Mouse (Mus musculus): ENCODE results near the gene Dgcr8.
"Not testable (repeated sequence)": the region's sequence is repeated elsewhere in the genome, so short reads cannot be mapped to it uniquely, and the experiment has no call there.

Gene Dgcr8

DNA sequence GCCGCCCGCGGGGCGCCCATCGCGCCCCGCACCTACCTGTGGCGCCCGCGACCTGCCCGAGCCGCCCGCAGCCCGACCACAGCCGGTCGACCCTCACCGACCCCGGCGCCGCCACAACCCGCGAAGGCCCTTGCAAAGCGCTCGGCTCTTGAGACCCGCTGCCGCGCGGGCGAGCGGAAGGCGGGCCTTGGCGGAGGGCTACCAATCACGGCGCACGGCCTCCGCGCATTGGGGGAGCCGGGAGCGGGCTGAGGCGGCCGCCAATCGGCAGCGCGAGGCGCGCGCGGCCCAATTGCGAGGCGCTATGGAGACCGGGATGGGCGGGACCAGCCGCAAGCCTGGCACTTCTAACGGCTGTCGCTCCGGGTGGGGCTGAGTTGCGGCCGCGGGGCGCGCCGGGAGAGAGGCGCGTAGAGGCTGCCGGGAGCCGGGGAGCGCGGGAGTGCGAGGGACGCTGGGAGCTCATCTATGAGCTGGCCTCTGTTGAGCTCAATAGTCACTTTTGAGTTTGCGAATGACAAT lies at the start of gene Dgcr8:
Dgcr8 (minus strand) TSS at position 180 of the 522 bp plus-strand sequence.
- DNase-seq = peak; percentile 99

- no peak for DNase-seq
Measured at GRCm38 (mm10) chr16:18337261-18337660, 48.2 kb upstream of the Dgcr8 start.

DNA sequence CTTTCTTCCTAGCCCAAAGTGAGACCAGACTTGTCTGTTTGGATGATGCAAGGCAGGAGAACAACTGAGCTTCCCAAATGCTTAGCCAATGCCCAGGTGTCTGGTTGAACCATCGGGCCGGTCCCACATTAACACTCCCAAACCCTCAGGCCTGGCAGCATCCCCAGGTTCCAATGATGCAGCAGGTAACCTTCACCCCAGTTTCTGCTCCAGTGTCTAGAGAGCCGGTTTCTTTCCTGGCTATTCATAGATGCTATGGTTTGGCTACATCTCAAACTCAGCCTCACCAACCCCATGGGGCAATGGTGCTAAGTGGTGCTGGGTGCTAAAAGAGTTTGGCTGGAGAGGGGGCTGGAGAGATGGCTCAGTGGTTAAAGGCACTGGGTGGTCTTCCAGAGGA lies 46.9 kb upstream of the Dgcr8 start:
- no peak for DNase-seq

DNA sequence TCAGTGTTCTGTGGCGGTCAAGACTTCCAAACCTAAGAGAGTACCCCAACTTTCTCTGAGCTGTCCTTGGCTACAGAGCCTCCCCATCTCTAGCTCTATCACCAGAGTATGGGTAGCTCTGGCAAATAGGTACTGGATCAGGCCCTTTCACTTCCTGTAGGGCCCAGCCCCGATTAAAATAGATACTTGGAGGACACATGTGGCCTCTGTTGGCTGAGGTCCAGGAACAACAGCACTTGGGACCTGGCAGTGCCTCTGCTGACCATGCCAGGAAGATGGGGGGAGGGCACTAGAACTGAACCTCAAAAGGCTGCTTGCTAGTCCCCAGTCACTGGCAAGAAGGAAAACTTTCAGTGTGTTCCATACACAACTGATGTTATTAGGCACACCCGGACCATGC lies 44.9 kb upstream of the Dgcr8 start:
- DNase-seq = peak; percentile 48

DNA sequence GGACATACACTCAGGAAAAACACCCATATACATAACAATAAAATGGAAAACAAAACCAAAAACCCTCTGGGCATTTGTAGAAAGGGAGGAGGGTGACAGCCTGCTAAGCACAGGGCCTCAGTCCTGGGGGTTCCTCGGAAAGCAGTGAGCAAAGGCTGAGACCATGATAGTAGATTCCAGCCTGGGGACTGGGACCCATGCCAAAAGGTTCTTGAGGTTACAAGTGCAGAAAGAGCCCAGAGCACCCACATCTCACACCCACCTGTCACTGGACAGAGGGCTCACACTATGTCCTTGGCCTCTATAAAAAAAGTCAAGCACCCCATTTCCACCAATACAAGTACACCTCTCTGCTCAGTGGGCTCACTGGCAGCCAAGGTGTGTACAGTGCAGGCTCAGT lies 39.5 kb upstream of the Dgcr8 start:
- DNase-seq = no peak

GRCm38 (mm10) chr16:18327936-18328335 lies 38.9 kb upstream of the Dgcr8 start:
- no peak for DNase-seq

- DNase-seq = no peak
Measured at GRCm38 (mm10) chr16:18325741-18326140, 36.7 kb upstream of the Dgcr8 start.

DNA sequence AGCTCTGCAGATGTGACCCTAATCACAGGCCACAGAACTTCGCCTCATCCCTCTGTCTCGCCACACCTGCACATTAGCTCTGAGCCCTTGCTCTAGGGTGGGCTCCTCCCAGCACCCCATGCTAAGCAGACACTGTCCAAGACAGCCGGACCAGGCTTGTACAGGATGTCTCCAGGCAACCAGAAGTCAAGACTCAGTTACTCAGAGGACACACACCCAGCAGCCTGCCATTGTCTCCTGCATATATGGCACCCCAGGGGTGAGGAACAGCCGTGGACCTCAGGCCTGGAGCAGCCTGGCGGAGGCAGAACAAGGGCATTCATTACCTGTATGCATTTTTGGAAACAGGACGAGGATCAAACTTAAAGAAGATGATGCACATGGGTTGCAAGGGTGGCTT lies 35.0 kb upstream of the Dgcr8 start:
- DNase-seq = no peak

- no peak for DNase-seq
Measured at GRCm38 (mm10) chr16:18323460-18323859, 34.4 kb upstream of the Dgcr8 start.

DNA sequence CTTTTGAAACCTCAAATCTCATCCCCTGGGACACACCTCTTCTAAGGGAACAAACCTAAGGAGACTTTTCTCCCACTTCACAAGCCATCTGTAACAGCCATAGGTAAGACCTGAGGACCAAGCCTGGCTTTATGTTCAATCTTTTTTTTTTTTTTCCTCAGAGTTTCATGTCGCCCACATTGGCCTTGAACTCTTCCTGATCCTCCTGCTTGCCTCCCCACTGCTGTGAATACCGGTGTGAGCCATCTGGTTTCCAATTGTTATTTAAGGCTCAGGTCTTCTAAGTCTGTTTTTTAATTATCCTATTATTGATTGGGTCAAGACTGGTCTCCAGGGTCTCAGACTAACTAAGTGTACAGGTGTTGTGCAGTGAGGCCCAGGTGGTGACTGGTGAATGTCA lies 32.4 kb upstream of the Dgcr8 start:
- no peak for DNase-seq

- no peak for DNase-seq
Measured at GRCm38 (mm10) chr16:18318992-18319391, 29.9 kb upstream of the Dgcr8 start.

DNA sequence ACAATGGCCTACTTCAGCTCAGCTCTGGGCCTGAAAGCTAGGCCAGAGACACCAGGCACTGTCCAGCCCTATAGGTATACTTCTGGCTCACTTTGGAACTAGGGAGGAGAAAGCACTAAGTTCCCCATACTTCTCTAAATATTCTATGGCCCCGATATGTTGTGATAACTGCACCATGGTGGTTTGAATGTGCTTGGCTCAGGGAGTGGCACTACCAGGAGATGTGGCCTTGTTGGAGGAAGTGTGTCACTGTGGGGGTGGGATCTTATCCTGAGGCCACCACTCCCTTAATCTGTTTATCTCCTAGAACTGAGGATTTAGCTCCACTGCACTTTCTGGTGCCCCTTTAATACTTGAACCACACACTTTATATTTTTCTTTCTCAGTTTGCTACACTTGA lies 19.1 kb upstream of the Dgcr8 start:
- DNase-seq = no peak

- DNase-seq = not testable (repeated sequence)
Measured at GRCm38 (mm10) chr16:18289614-18290013, 568 bp upstream of the Dgcr8 start.

GRCm38 (mm10) chr16:18288581-18289061 lies 425 bp downstream of the Dgcr8 start:
- no peak for DNase-seq

DNA sequence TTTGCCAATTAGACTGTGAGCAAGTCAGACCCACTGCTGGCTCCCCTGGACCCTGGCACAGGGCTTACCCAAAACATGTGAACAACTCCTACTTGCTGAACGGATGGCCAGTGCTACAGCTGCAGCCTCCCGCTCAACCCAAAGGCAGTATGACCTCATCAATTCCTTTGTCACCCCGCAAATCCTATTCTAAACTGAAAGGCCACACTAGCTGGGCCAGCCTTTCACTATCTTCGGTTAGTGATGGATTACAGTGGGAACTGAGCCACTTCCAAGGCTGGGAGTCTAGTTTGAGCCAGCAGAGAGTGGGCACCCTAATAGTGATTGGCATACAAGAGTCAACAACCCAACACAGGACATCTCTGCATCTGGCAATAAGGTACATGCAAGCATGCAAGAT lies 880 bp downstream of the Dgcr8 start:
- DNase-seq = peak; percentile 8

DNA sequence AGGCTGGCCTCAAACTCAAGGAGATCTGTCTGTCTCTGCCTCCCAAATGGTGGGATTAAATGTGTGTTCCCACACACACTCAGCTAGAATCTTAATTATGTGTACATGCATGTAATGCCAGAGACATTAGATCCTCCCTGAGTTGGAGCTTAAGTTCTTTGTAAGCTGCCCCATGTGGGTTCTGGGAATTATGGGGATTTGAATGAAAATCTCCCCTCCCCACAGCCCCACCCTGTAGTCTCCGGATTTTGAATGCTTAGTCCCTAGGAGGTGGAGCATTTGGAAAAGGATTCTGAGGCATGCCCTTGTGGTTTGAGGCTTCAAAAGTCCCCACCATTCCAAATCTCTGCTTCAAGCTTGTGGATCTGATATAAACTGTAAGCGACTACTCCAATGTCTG lies 13.9 kb downstream of the Dgcr8 start:
- no peak for DNase-seq

- DNase-seq = no peak
Measured at GRCm38 (mm10) chr16:18268182-18268581, 20.9 kb downstream of the Dgcr8 start.

GRCm38 (mm10) chr16:18265024-18265423 lies 24.0 kb downstream of the Dgcr8 start:
- no peak for DNase-seq

DNA sequence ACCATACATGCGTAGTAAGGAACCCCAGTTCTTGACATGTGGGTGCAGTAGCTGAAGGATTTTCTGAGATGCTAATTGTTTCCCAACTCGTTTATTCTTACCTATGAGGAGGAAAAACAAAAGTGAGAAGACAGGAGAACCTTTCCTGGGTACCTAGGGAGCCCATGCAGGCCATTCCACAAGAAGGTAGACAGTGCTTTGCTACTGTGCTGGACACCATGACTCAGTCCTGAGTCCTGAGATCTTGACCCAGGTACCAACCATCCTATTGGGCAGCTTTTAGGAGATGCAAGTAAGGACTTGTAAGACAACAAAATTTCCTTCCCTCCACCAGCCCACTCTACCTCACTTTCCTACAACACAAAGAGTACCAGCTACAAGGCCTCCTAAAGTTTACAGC lies 30.8 kb downstream of the Dgcr8 start, which contains the start of gene Gm49776:
Gm49776 (minus strand) TSS at position 101 of the 400 bp plus-strand sequence.
- no peak for DNase-seq

DNA sequence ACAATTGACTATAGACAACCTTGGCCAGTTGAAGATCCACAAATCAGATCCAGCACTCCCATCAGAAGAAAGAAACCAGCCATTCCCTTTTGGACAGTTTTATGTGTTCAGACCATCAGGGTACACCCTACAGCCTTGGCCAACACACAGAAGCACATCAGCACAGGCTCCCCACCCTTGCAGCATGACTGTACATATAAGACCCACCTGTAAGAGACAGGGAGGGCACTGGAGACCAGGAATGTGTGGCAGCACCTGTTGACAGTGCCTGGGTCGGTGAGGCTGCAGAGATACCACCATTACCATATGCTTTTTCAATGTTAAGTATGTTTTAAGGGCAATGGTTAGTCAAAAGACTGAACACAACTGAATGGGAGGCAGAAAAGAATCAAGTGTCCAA lies 35.2 kb downstream of the Dgcr8 start:
- DNase-seq = no peak

GRCm38 (mm10) chr16:18252736-18253135 lies 36.3 kb downstream of the Dgcr8 start:
- DNase-seq = no peak

GRCm38 (mm10) chr16:18250828-18251790 lies 37.9 kb downstream of the Dgcr8 start:
- DNase-seq = no peak

- no peak for DNase-seq
Measured at GRCm38 (mm10) chr16:18250231-18250630, 38.8 kb downstream of the Dgcr8 start.

- DNase-seq = peak; percentile 48
Measured at GRCm38 (mm10) chr16:18249364-18249967, 39.6 kb downstream of the Dgcr8 start.
